Comparison of ENCODE assay signal across 9 mouse cellular contexts in the genomic region with DNA sequence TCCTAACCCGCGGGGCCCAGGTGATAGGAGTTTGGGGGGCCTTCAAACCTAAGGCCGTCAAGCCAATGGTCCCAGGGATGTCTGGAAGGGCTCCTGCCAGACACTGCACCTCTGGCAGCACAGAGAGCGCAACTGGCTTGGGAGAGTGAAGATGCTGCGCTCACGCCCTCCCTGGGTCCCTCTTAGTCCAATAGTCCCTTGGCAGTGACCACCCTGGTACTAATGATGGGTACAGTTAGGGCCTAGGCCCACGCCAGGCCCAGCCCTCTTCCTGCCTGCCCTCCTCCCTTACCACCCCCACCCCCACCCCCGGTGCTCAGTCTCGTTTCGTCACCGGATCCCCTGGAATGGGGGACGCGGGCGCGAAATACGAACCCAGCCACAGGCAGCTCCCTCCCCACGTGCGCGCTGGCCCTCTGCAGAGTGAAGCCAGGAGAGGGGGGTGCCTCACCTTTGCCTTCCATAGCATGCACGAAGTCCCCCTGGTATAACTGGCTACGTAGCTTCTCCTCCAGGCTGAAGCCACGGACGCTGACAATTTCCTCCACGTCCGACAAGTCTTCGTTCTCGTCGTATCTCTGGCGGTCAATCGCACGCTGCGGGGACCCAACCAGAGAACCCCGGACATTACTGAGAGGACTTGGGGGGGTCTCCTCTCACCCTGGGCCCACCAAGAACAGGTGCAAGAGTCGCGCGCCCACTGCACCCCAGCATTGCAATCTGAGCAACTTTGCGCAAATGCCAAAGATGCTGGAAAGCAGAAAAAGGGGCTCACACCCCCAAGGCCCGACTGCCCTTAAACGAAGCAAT. TPM values are rescaled to one million over a fixed set of nuclear protein-coding genes. Genes with fewer than 3 reads are reported as not detected.
A peak's percentile ranks its signal among the peaks of the same experiment; 100 is the strongest.
DNase-seq lines count a peak whose midpoint lies in the region; ATAC-seq and TF ChIP-seq lines count a peak whose summit lies in the region.
"Had no signal": no experiment of that assay in that cellular context is flagged by ENCODE, and none has a peak within 500 bp of the region (broad histone marks: within the 10 kb centered on the region; RNA-seq: fewer than 3 reads in every experiment).

No protein-coding gene starts in this region.

- H3K36me3 ChIP-seq in kidney, adult 2 months (ENCODE audit: control insufficient read depth, insufficient read depth, low read length): no peaks in the 10 kb centered on the region
- H3K36me3 ChIP-seq in ES-E14 (ENCODE audit: control insufficient read depth, insufficient read depth, low read length, poor library complexity, severe bottlenecking): peaks cover 13% of the 10 kb centered on the region; the same call in 1 of the 2 replicates
- no peaks in the 10 kb centered on the region for H3K36me3 ChIP-seq in embryonic facial prominence, embryonic 11.5 days (replicated peaks; ENCODE audit: control insufficient read depth, insufficient read depth, low read depth, low read length)
- H3K36me3 ChIP-seq in hindbrain, embryonic 10.5 days: peaks cover 19% of the 10 kb centered on the region
- 0 out of 2 replicates have a peak, but pooled peaks cover 2% of the 10 kb centered on the region for H3K36me3 ChIP-seq in liver, embryonic 12.5 days

- no peaks in the 10 kb centered on the region for H3K27me3 ChIP-seq in kidney, adult 2 months (replicated peaks; ENCODE audit: control insufficient read depth, insufficient read depth, low read length)
- H3K27me3 ChIP-seq in embryonic facial prominence, embryonic 11.5 days (ENCODE audit: control insufficient read depth, insufficient read depth, low read length): no peaks in the 10 kb centered on the region
- no peaks in the 10 kb centered on the region for H3K27me3 ChIP-seq in hindbrain, embryonic 10.5 days (ENCODE audit: insufficient read depth, poor library complexity, severe bottlenecking)
- peaks cover 38% of the 10 kb centered on the region for H3K27me3 ChIP-seq in liver, embryonic 12.5 days (replicated peaks)

- in situ Hi-C loops in ES-E14 (cut with MboI; ENCODE audit: low sequenced_read_pairs in 2 of 2, unreplicated experiment in 2 of 2): no loop called here

- 26% methylated on average over 39 of the region's 39 CpGs for WGBS in kidney, adult 2 months
- WGBS in embryonic facial prominence, embryonic 11.5 days: under 1% methylated on average over 39 of the region's 39 CpGs
- WGBS in hindbrain, embryonic 10.5 days: under 1% methylated on average over 39 of the region's 39 CpGs
- WGBS in liver, embryonic 12.5 days (ENCODE audit: insufficient replicate concordance): 8% methylated on average over 39 of the region's 39 CpGs

- no peaks in the 10 kb centered on the region for H3K9me3 ChIP-seq in ES-E14 (ENCODE audit: control insufficient read depth, insufficient read depth, low read depth, low read length)
- H3K9me3 ChIP-seq in embryonic facial prominence, embryonic 11.5 days (replicated peaks; ENCODE audit: control insufficient read depth, low read length): no peaks in the 10 kb centered on the region
- H3K9me3 ChIP-seq in hindbrain, embryonic 10.5 days: no peaks in the 10 kb centered on the region
- no peaks in the 10 kb centered on the region for H3K9me3 ChIP-seq in liver, embryonic 12.5 days (replicated peaks)

- H3K27ac ChIP-seq in kidney, adult 2 months (ENCODE audit: insufficient read depth, low read depth, low read length): no peak overlapping the region
- no peak overlapping the region for H3K27ac ChIP-seq in ES-E14 (ENCODE audit: insufficient read depth, low read depth, low read length, poor library complexity, severe bottlenecking)
- peak overlapping the region; percentile 57; the same call in 1 of the 2 replicates for H3K27ac ChIP-seq in embryonic facial prominence, embryonic 11.5 days (replicated peaks; ENCODE audit: low read depth, low read length)
- H3K27ac ChIP-seq in hindbrain, embryonic 10.5 days: peak overlapping the region; percentile 97
- 0 out of 2 replicates have a peak overlapping the region, but pooled peaks have one; percentile 26 for H3K27ac ChIP-seq in liver, embryonic 12.5 days

- H3K4me3 ChIP-seq in kidney, adult 2 months (ENCODE audit: insufficient read depth, low read depth, low read length): peak overlapping the region; percentile 97
- H3K4me3 ChIP-seq in ES-E14 (ENCODE audit: insufficient read depth in 1 of 2, low read depth in 1 of 2, low read length in 2 of 2, poor library complexity in 1 of 2, severe bottlenecking in 1 of 2): peak overlapping the region; percentile 77 to 80
- H3K4me3 ChIP-seq in embryonic facial prominence, embryonic 11.5 days (ENCODE audit: low read depth, low read length): peak overlapping the region; percentile 51
- peak overlapping the region; percentile 71 for H3K4me3 ChIP-seq in hindbrain, embryonic 10.5 days
- H3K4me3 ChIP-seq in liver, embryonic 12.5 days: peak overlapping the region; percentile 73

- peak overlapping the region; percentile 75 for H3K9ac ChIP-seq in ES-E14 (ENCODE audit: insufficient read depth, low read depth, low read length, poor library complexity, severe bottlenecking)
- H3K9ac ChIP-seq in embryonic facial prominence, embryonic 11.5 days (replicated peaks; ENCODE audit: low read length): peak overlapping the region; percentile 83
- H3K9ac ChIP-seq in liver, embryonic 12.5 days: peak overlapping the region; percentile 76

- no peak for TF ChIP-seq CTCF in kidney, adult 2 months (conservative IDR thresholded peaks at IDR 0.05; ENCODE audit: insufficient read depth, insufficient read length, low read depth, low read length)

- no peaks in the 10 kb centered on the region for H3K4me1 ChIP-seq in kidney, adult 2 months (ENCODE audit: control insufficient read depth, insufficient read depth, low read length)
- peaks cover 10% of the 10 kb centered on the region in 2 experiments for H3K4me1 ChIP-seq in ES-E14 (ENCODE audit: control insufficient read depth in 2 of 2, insufficient read depth in 2 of 2, low read length in 2 of 2, poor library complexity in 1 of 2)
- peaks cover 15% of the 10 kb centered on the region for H3K4me1 ChIP-seq in embryonic facial prominence, embryonic 11.5 days (ENCODE audit: control insufficient read depth, insufficient read depth, low read length)
- H3K4me1 ChIP-seq in hindbrain, embryonic 10.5 days (replicated peaks): peaks cover 82% of the 10 kb centered on the region
- peaks cover 45% of the 10 kb centered on the region for H3K4me1 ChIP-seq in liver, embryonic 12.5 days

- no peak; the same call in 1 of the 2 replicates for ATAC-seq in embryonic facial prominence, embryonic 11.5 days (replicated peaks; ENCODE audit: insufficient number of reproducible peaks, low FRiP score, low TSS enrichment, low read depth)
- ATAC-seq in liver, embryonic 12.5 days: no peak

- peak; percentile 19 for DNase-seq in kidney, adult 2 months
- DNase-seq in kidney, adult 9 months: no peak
- no peak for DNase-seq in ES-E14 (ENCODE audit: low read depth, low spot score)
- peak; percentile 62 for DNase-seq in embryonic facial prominence, embryonic 11.5 days (ENCODE audit: low spot score)
- peak; percentile 57 for DNase-seq in hindbrain, embryonic 10.5 days (ENCODE audit: low spot score)
- peak; percentile 51 to 57 for DNase-seq in natural killer cell, adult 2 months (ENCODE audit: low spot score in 2 of 2)
- DNase-seq in c-Kit-positive CD71-positive TER-119-positive erythroid progenitor cells, embryonic 14.5 days (ENCODE audit: low spot score): no peak

- H3K4me2 ChIP-seq in embryonic facial prominence, embryonic 11.5 days (ENCODE audit: low read depth, low read length): peak overlapping the region; percentile 97
- peak overlapping the region; percentile 96 for H3K4me2 ChIP-seq in liver, embryonic 12.5 days

- no peak for TF ChIP-seq POLR2A in kidney, adult 2 months (IDR thresholded peaks at IDR 0.05; ENCODE audit: low read depth, low read length)

TF ChIP-seq in ES-E14, 5 proteins besides CTCF, POLR2A, EP300 and RAD21:
- TF ChIP-seq ZNF384 (IDR thresholded peaks at IDR 0.05; ENCODE audit: low read depth, low read length): no peak
- no peak for TF ChIP-seq MAFK (IDR thresholded peaks at IDR 0.05; ENCODE audit: insufficient read depth, low read depth, low read length)
- TF ChIP-seq CHD2 (IDR thresholded peaks at IDR 0.05; ENCODE audit: low read depth, low read length): no peak
- TF ChIP-seq HCFC1 (IDR thresholded peaks at IDR 0.05; ENCODE audit: borderline replicate concordance, insufficient read depth, low read length): no peak
- no peak for TF ChIP-seq ZC3H11A (IDR thresholded peaks at IDR 0.05; ENCODE audit: borderline replicate concordance, low read depth, low read length)

RNA-seq across cellular contexts. Expression of gene Kdm2b, which starts 2.2 kb away (rescaled TPM):
- 9.6 and 10.9 TPM in 2 replicates for polyA plus RNA-seq in kidney, adult 2 months (2012; rRNA removed)
- 66.1 and 68.6 TPM in 2 replicates for total RNA-seq in ES-E14 (2012; rRNA removed)
- polyA plus RNA-seq in embryonic facial prominence, embryonic 11.5 days (2014; fragmentation: Nextera tagmentation; extraction: Ambion mirVana): 54.1 and 59.0 TPM in 2 replicates
- polyA plus RNA-seq in hindbrain, embryonic 10.5 days (2016; fragmentation: Nextera tagmentation; extraction: Ambion mirVana): 84.6 and 92.4 TPM in 2 replicates
- polyA plus RNA-seq in liver, embryonic 12.5 days (2016; fragmentation: Nextera tagmentation; extraction: Ambion mirVana): 28.9 and 30.6 TPM in 2 replicates

RNA-seq across cellular contexts. Expression of gene Orai1, which starts 27.5 kb away (rescaled TPM):
- polyA plus RNA-seq in kidney, adult 2 months (2012; rRNA removed): 63.2 and 90.6 TPM in 2 replicates
- total RNA-seq in ES-E14 (2012; rRNA removed): 20.0 and 33.4 TPM in 2 replicates
- polyA plus RNA-seq in embryonic facial prominence, embryonic 11.5 days (2014; fragmentation: Nextera tagmentation; extraction: Ambion mirVana): 9.1 and 9.6 TPM in 2 replicates
- 10.2 and 11.3 TPM in 2 replicates for polyA plus RNA-seq in hindbrain, embryonic 10.5 days (2016; fragmentation: Nextera tagmentation; extraction: Ambion mirVana)
- polyA plus RNA-seq in liver, embryonic 12.5 days (2016; fragmentation: Nextera tagmentation; extraction: Ambion mirVana): 11.6 and 11.9 TPM in 2 replicates

RNA-seq across cellular contexts. Expression of gene Morn3, which starts 59.4 kb away (rescaled TPM):
- polyA plus RNA-seq in kidney, adult 2 months (2012; rRNA removed): 0.06 and 0.08 TPM in 2 replicates
- 0.62 and 0.63 TPM in 2 replicates for total RNA-seq in ES-E14 (2012; rRNA removed)
- 0.91 TPM in 1 of 2 replicates, not detected in the other for polyA plus RNA-seq in embryonic facial prominence, embryonic 11.5 days (2014; fragmentation: Nextera tagmentation; extraction: Ambion mirVana)
- 0.50 and 2.4 TPM in 2 replicates for polyA plus RNA-seq in hindbrain, embryonic 10.5 days (2016; fragmentation: Nextera tagmentation; extraction: Ambion mirVana)
- not detected in 2 replicates for polyA plus RNA-seq in liver, embryonic 12.5 days (2016; fragmentation: Nextera tagmentation; extraction: Ambion mirVana)
- total RNA-seq: adrenal gland, adult 18-20 months had no signal

Comparison
In these comparisons a context has a peak if more than half of its experiments do, and no peak if none do; other contexts are left out.
1. DNase-seq: peak in kidney, adult 2 months (single experiment), embryonic facial prominence, embryonic 11.5 days (single experiment), hindbrain, embryonic 10.5 days (single experiment) and natural killer cell, adult 2 months (2 of 2); none in kidney, adult 9 months (single experiment), ES-E14 (single experiment) and c-Kit-positive CD71-positive TER-119-positive erythroid progenitor cells, embryonic 14.5 days (single experiment).
2. H3K27ac ChIP-seq: peak in embryonic facial prominence, embryonic 11.5 days (single experiment), hindbrain, embryonic 10.5 days (single experiment) and liver, embryonic 12.5 days (single experiment); none in kidney, adult 2 months (single experiment) and ES-E14 (single experiment).
3. Peak in every context shown above with its lines, with median percentiles within 50 percentile points of each other: H3K4me3 ChIP-seq and H3K9ac ChIP-seq.